Mouse (Mus musculus) embryonic facial prominence, embryonic 15.5 days (tissue): ENCODE measurements around the gene Gbp6. TPM values are rescaled to one million over a fixed set of nuclear protein-coding genes. Genes with fewer than 3 reads are reported as not detected.
"Not testable (repeated sequence)": the region's sequence is repeated elsewhere in the genome, so short reads cannot be mapped to it uniquely, and the experiment has no call there.

Experiments
- ATAC-seq: fragments of 200-750 bp; cut with Nextera tagmentation; 2 replicates; pipeline ENCODE4 v1.8.0; 2017; ENCODE audit warnings: low read depth, moderate TSS enrichment; ENCODE audit not compliant: insufficient number of reproducible peaks, low FRiP score, low TSS enrichment
- H3K27ac ChIP-seq: fragments of 300-500 bp; sonication (generic); replicated peaks from 2 replicates; pipeline ENCODE4 v1.5.1; 2015; ENCODE audit warnings: mild to moderate bottlenecking, inconsistent platforms
- H3K27me3 ChIP-seq: fragments of 300-500 bp; sonication (generic); 2 replicates; pipeline ENCODE4 v1.6.1; 2015; ENCODE audit warnings: inconsistent platforms
- H3K36me3 ChIP-seq: fragments of 300-500 bp; sonication (generic); 2 replicates; pipeline ENCODE4 v1.6.1; 2015; ENCODE audit warnings: mild to moderate bottlenecking, inconsistent platforms
- H3K4me1 ChIP-seq: fragments of 300-500 bp; sonication (generic); 2 replicates; pipeline ENCODE4 v1.6.1; 2015; ENCODE audit warnings: inconsistent platforms
- H3K4me2 ChIP-seq: fragments of 300-500 bp; sonication (generic); replicated peaks from 2 replicates; pipeline ENCODE4 v1.6.1; 2015; ENCODE audit warnings: mild to moderate bottlenecking, inconsistent platforms
- H3K4me3 ChIP-seq: fragments of 300-500 bp; sonication (generic); replicated peaks from 2 replicates; pipeline ENCODE4 v1.5.1; 2015; ENCODE audit warnings: mild to moderate bottlenecking, inconsistent platforms
- H3K9ac ChIP-seq: fragments of 300-500 bp; sonication (generic); 2 replicates; pipeline ENCODE4 v1.6.1; 2015; ENCODE audit warnings: inconsistent platforms
- H3K9me3 ChIP-seq: fragments of 300-500 bp; sonication (generic); replicated peaks from 2 replicates; pipeline ENCODE4 v1.6.1; 2016; ENCODE audit warnings: inconsistent platforms
- WGBS: fragments of 180-500 bp; shearing (Covaris S2); methylation state at CpG from one replicate; pipeline ENCODE4 v1.1.7; 2015; 5-methylcytosine and 5-hydroxymethylcytosine counted together
- polyA plus RNA-seq: library from polyadenylated mRNA; unstranded; fragments of >200 nt; fragmentation: Nextera tagmentation; extraction: Ambion mirVana; gene quantifications from 2 replicates; pipeline ENCODE4 v1.2.1, GENCODE M21; 2015

Gbp6 gene
- polyA plus RNA-seq, result 1.1 and 1.6 TPM in 2 replicates

DNA sequence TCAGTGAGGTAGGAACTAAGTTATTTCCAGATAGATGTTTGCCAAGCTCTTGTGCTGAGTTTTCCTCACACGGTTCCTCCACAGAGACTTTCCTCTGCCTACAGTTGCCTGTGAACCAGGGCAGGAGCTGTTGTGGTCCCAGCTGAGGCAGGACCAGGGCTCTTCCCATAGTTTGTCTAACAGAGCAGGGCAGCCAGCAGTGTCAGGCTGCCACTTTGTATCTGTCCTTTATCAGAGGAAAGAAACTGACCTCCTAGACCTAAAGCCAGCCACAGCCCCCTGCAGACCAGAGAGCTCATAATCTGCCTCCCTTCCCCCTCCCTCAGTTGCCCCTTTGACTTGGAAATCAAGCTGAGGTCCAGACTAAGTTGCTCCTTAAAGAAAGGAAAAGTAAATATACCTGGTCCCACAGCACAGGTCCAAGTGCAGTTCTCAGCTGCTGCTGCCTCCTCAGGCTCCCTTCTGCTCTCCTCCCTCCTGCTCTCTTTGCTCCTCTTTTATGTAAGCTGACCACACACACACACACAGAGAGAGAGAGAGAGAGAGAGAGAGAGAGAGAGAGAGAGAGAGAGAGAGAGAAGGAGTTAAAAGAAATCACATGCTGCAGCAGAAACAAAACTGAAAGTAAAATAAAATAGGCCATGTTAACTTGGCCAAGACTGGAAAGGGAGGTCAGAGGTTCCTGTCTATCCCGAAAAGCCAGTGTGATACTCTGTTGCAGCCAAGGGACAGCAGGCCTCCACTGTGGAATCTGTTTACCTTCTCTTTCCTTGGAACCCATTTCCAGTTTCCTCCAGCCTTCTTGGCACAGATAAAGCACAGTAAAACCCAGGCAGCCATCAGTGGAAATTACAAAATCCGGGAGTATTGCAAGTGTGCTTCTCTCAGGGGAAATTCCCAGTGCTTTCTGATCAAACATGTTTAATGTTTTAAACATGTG is at the start of gene Gbp6, which contains the start of gene Gm43302:
Gene Gbp6, minus strand, starts transcription at position 473 of the 940 bp plus-strand sequence.
Gene Gm43302, minus strand, starts transcription at position 470 of the 940 bp plus-strand sequence.
- not testable (repeated sequence) for H3K27ac ChIP-seq, H3K4me2 ChIP-seq, ATAC-seq, H3K9me3 ChIP-seq, H3K4me1 ChIP-seq, H3K36me3 ChIP-seq, H3K27me3 ChIP-seq, H3K9ac ChIP-seq, H3K4me3 ChIP-seq
- 36% methylated on average over 3 of the region's 3 CpGs for WGBS

DNA sequence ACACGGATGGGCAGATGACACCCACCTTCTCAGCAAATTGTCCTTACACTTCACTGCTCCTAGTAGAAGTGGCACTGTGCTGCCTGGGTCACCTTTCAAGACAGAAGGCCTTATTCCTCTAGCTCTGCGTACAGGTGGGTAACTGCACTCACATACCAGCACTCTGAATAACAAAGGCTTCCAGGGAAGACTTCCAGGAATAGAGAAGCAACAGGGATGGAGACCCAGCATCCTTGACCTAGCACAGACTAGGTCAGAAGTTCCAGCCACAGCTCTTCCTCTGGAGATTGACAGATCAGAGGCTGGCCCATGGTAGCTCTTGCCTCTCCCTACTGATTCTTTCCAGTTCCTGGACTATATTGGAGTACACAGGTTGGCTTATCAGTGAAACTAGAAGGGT is 47.8 kb upstream of the Gbp6 start:
- H3K27ac ChIP-seq, result no peak overlapping the region
- no peaks in the 10 kb centered on the region for H3K36me3 ChIP-seq
- H3K9ac ChIP-seq, result no peak overlapping the region
- no peaks in the 10 kb centered on the region for H3K4me1 ChIP-seq
- no peaks in the 10 kb centered on the region for H3K9me3 ChIP-seq
- WGBS, result 68% methylated on average over 2 of the region's 2 CpGs
- H3K4me2 ChIP-seq, result no peak overlapping the region
- no peak overlapping the region for H3K4me3 ChIP-seq
- H3K27me3 ChIP-seq, result no peaks in the 10 kb centered on the region
- no peak for ATAC-seq

DNA sequence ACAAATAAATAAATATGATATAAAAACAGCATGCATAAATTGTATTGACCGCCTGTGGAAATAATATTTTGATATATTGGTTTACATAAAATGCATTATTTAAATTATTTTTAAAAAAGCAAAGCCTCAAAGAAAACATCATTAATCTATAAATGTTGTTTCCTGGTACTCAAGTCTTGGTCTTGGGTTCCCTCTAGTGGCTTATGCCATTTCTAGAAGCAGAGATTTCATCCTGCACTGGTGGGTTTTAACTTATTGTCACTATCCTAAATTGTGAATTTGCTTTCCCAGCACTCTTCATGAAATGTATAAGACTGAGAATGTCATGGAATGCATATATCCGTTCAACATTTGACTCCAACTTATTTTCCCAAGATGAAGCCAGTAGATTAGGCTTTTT is 29.0 kb upstream of the Gbp6 start:
- whole genome bisulfite sequencing, result 60% methylated on average over 2 of the region's 2 CpGs
- ATAC-seq, result no peak
- Histone ChIP-seq H3K4me2 (no peak overlapping the region), H3K27me3 (no peaks in the 10 kb centered on the region), H3K4me1 (no peaks in the 10 kb centered on the region), H3K27ac (no peak overlapping the region), H3K4me3 (no peak overlapping the region), H3K36me3 (no peaks in the 10 kb centered on the region), H3K9me3 (no peaks in the 10 kb centered on the region), H3K9ac (no peak overlapping the region)

DNA sequence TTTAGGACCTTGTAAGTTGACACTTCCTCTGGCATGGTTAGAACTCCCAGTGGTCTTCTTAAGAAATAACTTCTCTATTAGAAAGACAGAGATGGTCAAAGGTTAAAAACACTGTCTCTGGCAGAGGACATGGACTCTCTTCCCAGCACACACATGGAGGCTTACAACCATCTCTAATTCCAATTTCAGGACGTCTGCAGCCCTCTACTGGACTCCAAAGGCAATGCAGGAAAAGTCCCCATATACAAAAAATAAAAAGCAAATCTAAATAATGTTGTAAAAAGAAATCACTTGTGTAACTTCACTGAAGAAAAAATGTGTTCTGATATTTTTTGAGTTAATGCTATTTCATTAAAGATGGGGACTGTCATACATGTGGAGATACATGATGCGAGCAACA is 17.4 kb upstream of the Gbp6 start:
- ATAC-seq, result no peak
- 71% methylated on average over 2 of the region's 2 CpGs for WGBS
- Histone ChIP-seq H3K9me3 (no peaks in the 10 kb centered on the region), H3K4me3 (no peak overlapping the region), H3K4me1 (no peaks in the 10 kb centered on the region), H3K36me3 (no peaks in the 10 kb centered on the region), H3K9ac (no peak overlapping the region), H3K27me3 (no peaks in the 10 kb centered on the region), H3K4me2 (no peak overlapping the region), H3K27ac (no peak overlapping the region)

DNA sequence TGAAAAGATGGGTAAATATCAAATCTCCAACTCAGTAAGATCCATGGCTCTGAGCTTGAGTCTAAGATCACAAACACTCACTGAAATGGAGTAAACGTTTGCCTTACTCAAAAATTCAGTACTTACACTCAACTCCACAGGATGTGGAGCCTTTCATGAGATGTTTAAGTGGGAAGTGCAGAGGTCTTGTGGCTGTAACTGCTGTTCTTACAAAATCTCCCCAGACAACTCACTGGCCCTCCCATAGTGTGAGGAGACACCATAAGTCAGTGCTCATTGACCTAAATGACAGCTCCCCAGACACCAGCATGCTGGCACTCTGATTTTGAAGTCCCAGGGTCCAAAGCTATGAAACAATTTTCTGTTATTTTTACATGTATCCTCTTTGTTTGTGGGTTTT is 15.7 kb upstream of the Gbp6 start:
- not testable (repeated sequence) for ATAC-seq, H3K4me3 ChIP-seq, H3K27me3 ChIP-seq, H3K4me1 ChIP-seq, H3K4me2 ChIP-seq, H3K36me3 ChIP-seq, H3K9ac ChIP-seq, H3K9me3 ChIP-seq, H3K27ac ChIP-seq
- 59% methylated on average over 1 of the region's 1 CpGs for whole genome bisulfite sequencing

DNA sequence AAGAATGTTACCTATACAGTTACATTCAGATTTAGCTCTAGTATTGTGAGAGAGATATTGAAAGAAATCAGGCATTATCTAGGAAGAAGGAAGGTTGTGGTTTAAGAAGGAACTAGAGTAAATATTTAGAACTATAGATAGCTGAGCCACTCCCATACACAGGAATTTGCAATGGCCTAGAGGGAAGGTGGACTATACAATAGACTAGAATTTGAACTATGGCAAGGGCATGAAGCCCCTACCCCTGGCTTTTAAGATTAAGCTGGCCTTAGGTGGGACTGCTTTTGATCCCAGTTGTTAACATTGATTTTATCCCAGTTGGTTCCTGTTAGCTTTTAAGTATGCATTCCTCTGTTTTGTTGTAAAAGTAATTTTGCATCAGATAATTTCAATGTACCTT is 13.4 kb upstream of the Gbp6 start:
- not testable (repeated sequence) for ATAC-seq, H3K27me3 ChIP-seq, H3K4me1 ChIP-seq, H3K36me3 ChIP-seq, H3K4me3 ChIP-seq, H3K4me2 ChIP-seq, H3K9ac ChIP-seq, H3K9me3 ChIP-seq, H3K27ac ChIP-seq

DNA sequence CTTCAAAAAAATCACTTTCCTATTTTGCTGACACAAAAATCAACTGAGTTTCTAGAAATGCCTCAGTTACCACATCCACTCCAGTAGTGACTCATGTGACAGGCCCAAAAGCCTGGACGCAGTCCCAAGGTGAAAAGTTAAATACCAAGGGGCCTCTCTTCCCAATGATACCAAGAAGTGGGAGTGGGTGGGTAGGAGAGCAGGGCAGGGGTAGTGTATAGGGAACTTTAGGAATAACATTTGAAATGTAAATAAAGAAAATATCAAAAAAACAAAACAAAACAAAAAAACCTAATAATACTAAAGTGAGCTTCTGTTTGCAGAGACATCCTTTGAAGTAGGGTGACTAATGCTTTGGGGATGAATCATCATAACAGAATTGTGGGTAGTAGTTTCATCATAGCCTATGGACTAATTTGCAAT is 12.7 kb upstream of the Gbp6 start:
- ATAC-seq, result no peak
- Histone ChIP-seq H3K9me3 (no peaks in the 10 kb centered on the region), H3K27ac (no peak overlapping the region), H3K4me1 (no peaks in the 10 kb centered on the region), H3K4me2 (no peak overlapping the region), H3K4me3 (no peak overlapping the region), H3K36me3 (no peaks in the 10 kb centered on the region), H3K9ac (no peak overlapping the region), H3K27me3 (no peaks in the 10 kb centered on the region)
- WGBS, result 76% methylated on average over 1 of the region's 1 CpGs

DNA sequence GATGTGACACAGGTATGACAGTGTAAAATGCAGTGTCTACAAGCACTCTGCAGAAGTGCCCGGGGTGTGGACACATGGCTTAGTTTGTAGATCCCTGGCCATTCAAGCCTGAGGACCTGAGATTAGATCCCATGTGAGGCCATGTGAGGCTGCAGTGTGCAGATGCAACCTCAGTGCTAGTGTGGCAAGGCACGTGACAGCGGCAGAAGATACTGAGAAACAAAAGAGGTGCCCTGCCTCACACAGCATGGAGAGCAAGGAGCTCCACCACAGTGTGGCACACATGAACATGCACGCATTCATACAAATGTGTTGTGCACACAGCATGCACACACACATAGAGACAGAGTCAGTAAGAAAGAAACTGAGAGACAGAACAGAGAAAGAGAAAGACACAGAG is 12.2 kb upstream of the Gbp6 start:
- H3K4me1 ChIP-seq, H3K4me2 ChIP-seq, H3K9ac ChIP-seq, H3K27me3 ChIP-seq, H3K36me3 ChIP-seq, ATAC-seq, H3K4me3 ChIP-seq, H3K27ac ChIP-seq, H3K9me3 ChIP-seq: not testable (repeated sequence)
- WGBS, result 84% methylated on average over 4 of the region's 4 CpGs

DNA sequence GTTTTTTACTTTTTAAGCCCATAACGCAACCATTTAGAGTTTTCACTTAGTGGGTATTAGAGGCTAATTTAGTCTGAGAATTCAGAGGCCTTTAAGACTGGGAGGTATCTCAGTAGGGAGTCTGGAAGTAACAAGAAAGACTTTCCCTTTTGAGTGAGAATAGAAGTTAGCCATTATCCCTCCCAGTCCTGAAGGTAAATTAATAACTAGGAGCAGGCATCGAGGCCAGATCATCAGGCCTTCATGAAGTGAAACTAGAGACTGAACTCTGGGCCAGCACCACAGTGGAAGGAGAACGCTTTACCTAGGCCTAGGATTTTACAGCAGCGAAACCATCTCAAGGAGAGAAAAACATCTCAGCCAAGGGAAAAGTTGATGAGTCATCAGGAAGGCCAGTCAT is 8.5 kb upstream of the Gbp6 start:
- no peaks in the 10 kb centered on the region for H3K4me1 ChIP-seq
- 74% methylated on average over 4 of the region's 4 CpGs for whole genome bisulfite sequencing

DNA sequence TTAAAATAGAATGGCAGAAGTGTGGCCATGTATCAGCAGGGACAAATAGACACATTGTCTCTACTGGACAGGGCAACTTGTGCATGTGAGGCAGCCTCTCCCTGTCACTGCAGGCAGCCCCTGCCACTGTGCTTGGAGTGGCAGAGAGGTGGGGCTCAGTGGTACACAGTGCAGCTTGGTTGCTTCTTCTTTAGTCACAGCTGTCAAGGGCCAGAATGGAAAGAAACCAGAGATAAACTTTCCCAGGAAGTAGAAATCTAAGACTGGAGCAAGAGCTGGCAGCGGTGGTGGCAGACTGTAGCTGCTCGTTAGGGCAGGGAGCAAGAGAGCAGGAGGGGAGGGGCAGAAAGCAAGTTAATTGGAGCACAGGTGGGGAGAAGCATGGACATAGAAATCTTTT is 8.0 kb upstream of the Gbp6 start:
- no peaks in the 10 kb centered on the region for H3K36me3 ChIP-seq
- no peaks in the 10 kb centered on the region for H3K27me3 ChIP-seq
- H3K9ac ChIP-seq, result no peak overlapping the region
- no peak overlapping the region for H3K4me2 ChIP-seq
- H3K4me3 ChIP-seq, result no peak overlapping the region
- no peaks in the 10 kb centered on the region for H3K9me3 ChIP-seq
- ATAC-seq, result no peak
- H3K27ac ChIP-seq, result no peak overlapping the region
- WGBS, result 33% methylated on average over 2 of the region's 2 CpGs
- no peaks in the 10 kb centered on the region for H3K4me1 ChIP-seq

More for the DNA sequence above, 8.5 kb upstream of the Gbp6 start:
- Histone ChIP-seq H3K4me3 (no peak overlapping the region), H3K9ac (no peak overlapping the region), H3K27ac (no peak overlapping the region), H3K27me3 (no peaks in the 10 kb centered on the region), H3K4me2 (no peak overlapping the region), H3K9me3 (no peaks in the 10 kb centered on the region), H3K36me3 (no peaks in the 10 kb centered on the region)
- no peak for ATAC-seq

DNA sequence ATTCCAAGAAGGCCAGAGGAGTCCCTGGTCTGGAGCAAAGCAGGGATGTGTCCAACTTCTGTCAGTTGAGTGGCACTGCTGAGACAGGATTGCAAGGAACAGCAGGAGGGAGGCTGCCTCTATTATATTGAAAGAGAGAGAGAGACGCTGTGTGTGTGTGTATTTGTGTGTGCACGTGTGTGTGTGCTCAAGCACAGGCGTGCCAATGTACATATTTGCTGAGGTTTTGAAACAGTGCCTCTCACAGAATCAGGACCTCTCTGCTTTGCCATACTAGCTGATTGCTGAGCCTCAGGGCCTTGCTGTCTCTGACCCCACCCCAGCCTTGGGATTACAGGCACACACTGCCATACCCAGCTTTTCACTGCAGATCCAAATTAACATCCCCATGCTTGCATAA is 2.2 kb upstream of the Gbp6 start:
- H3K27me3 ChIP-seq, result no peaks in the 10 kb centered on the region
- no peak overlapping the region for H3K4me2 ChIP-seq
- 87% methylated on average over 3 of the region's 3 CpGs for WGBS
- no peaks in the 10 kb centered on the region for H3K9me3 ChIP-seq
- no peaks in the 10 kb centered on the region for H3K36me3 ChIP-seq
- H3K4me1 ChIP-seq, result no peaks in the 10 kb centered on the region
- H3K27ac ChIP-seq, result no peak overlapping the region
- ATAC-seq, result no peak
- no peak overlapping the region for H3K4me3 ChIP-seq
- H3K9ac ChIP-seq, result no peak overlapping the region

DNA sequence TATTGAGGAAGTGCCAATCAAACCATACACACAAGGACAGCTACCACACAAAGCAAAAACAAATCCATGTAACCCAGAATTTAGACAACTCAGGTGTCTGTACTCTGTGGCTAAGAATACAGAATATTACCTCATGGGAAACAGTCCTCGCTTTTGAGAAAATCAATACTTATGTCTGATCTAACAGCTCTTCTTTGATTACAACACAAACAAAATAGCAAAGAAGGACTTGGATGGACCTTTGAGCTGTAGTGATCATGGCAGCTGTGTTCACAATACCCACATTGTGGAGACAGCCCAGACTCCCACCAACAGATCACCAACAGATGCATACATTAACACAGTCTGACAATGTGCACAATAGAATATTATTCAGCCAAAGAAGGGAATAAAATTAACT is 1.0 kb downstream of the Gbp6 start:
- 90% methylated on average over 1 of the region's 1 CpGs for WGBS
- no peak for ATAC-seq
- Histone ChIP-seq H3K9ac (no peak overlapping the region), H3K9me3 (no peaks in the 10 kb centered on the region), H3K4me3 (no peak overlapping the region), H3K4me2 (no peak overlapping the region), H3K27ac (no peak overlapping the region), H3K27me3 (no peaks in the 10 kb centered on the region), H3K36me3 (no peaks in the 10 kb centered on the region), H3K4me1 (no peaks in the 10 kb centered on the region)
